Mouse (Mus musculus) kidney, adult 10 weeks (tissue): ENCODE results near the gene BC061212. TPM values are rescaled to one million over a fixed set of nuclear protein-coding genes. Genes with fewer than 3 reads are reported as not detected.

Experiments used
- polyA plus RNA-seq: library from polyadenylated mRNA; stranded (reverse); fragments of 350-450 nt; fragmentation: Illumina TruSeq; extraction: RNeasy Lipid Tissue Mini Kit (QIAGEN cat#74804); gene quantifications from one replicate; pipeline ENCODE4 v1.2.3, GENCODE M21; 2014; ENCODE audit warnings: low read depth, low replicate concordance

The BC061212 gene
- not detected for polyA plus RNA-seq

DNA sequence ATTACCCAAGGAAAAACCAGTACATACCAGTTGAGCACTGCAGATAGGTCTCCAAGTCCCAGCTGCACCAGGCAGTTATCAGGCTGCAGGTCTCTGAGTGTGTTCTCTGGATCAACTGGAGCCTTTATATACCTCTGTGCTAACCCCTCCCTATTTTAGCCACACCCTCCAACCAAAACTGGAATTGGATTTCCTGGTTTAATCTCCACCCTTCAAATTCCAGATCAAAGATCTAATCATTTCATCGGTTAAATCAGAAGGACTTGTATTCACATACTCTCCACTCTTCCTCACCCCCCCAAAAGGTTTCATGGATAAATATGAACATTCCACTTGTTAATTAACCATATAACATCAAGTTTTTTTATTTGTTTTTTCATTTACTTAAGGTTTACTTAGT lies at the start of gene BC061212:
Gene BC061212, minus strand, starts transcription at position 101 of the 400 bp plus-strand sequence.

DNA sequence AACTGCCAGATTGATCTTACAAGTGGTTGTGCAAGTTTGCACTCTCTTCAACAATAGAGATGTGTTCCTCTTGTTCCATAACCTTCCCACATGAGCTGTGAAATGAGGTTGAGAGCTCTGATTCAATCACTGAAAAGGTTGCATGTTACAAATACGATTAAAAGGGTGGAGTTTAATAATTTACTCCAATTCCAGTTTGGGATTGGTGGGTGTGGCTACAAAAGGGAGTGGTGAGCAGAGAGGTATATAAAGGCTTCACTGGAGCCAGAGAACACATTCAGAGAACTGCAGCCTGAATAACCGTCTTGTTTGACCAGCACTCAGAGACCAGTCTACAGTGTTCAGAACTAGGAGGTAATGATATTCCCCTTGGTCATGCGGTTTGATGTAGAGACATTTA lies 5.7 kb upstream of the BC061212 start, which contains the start of gene Gm6351:
Gene Gm6351, plus strand, starts transcription at position 301 of the 400 bp plus-strand sequence.

Other genes starting within 250 kb of the BC061212 start
- gene Gm7792, start 226.8 kb downstream of the BC061212 start, polyA plus RNA-seq = not detected
- not detected for gene Gm16429, start 141.5 kb downstream of the BC061212 start, polyA plus RNA-seq
- gene Gm6351, start 5.8 kb upstream of the BC061212 start, polyA plus RNA-seq = not detected
- gene Gm3106, start 147.5 kb upstream of the BC061212 start, polyA plus RNA-seq = not detected
- not detected for gene A430089I19Rik, start 236.3 kb upstream of the BC061212 start, polyA plus RNA-seq
- gene Gm6502, start 243.9 kb upstream of the BC061212 start, polyA plus RNA-seq = not detected